Mouse (Mus musculus): ENCODE measurements at regions not wholly inside any gene's neighbourhood (a gene's known extent, or its start where the extent isn't known, plus 50 kb on each side); places are given as distances from the start of the nearest gene placed in this dataset.
"Not testable (repeated sequence)": the region's sequence is repeated elsewhere in the genome, so short reads cannot be mapped to it uniquely, and the experiment has no call there.

GRCm38 (mm10) chr6:109193603-109194002 lies 365.2 kb downstream of the Edem1 start:
- no peak for TF ChIP-seq POLR2A (IDR thresholded peaks at IDR 0.05; ENCODE audit: control insufficient read depth, extremely low read depth, insufficient read depth, low read length, poor library complexity)
- TF ChIP-seq CTCF (IDR thresholded peaks at IDR 0.05; ENCODE audit: borderline replicate concordance, control insufficient read depth, extremely low read depth, insufficient read depth, low read length, poor library complexity): no peak
- Histone ChIP-seq H3K4me1 (replicated peaks; ENCODE audit: control insufficient read depth, insufficient read depth, low read length) (no peaks in the 10 kb centered on the region), H3K27ac (ENCODE audit: control insufficient read depth, insufficient read depth, low read length) (no peak overlapping the region), H3K4me3 (ENCODE audit: control insufficient read depth, insufficient read depth, low read length) (no peak overlapping the region), H3K36me3 (ENCODE audit: control insufficient read depth, insufficient read depth, low read length) (no peaks in the 10 kb centered on the region), H3K27me3 (ENCODE audit: control insufficient read depth, insufficient read depth, low read length) (no peaks in the 10 kb centered on the region)
- WGBS: 87% methylated on average over 3 of the region's 3 CpGs
- no peak for DNase-seq

GRCm38 (mm10) chr6:109209699-109210098 lies 381.3 kb downstream of the Edem1 start:
- TF ChIP-seq POLR2A (IDR thresholded peaks at IDR 0.05; ENCODE audit: control insufficient read depth, extremely low read depth, insufficient read depth, low read length, poor library complexity): no peak
- Histone ChIP-seq H3K36me3 (ENCODE audit: control insufficient read depth, insufficient read depth, low read length) (no peaks in the 10 kb centered on the region), H3K27me3 (ENCODE audit: control insufficient read depth, insufficient read depth, low read length) (no peaks in the 10 kb centered on the region), H3K27ac (ENCODE audit: control insufficient read depth, insufficient read depth, low read length) (no peak overlapping the region), H3K4me1 (replicated peaks; ENCODE audit: control insufficient read depth, insufficient read depth, low read length) (no peaks in the 10 kb centered on the region), H3K4me3 (ENCODE audit: control insufficient read depth, insufficient read depth, low read length) (no peak overlapping the region)
- no peak for DNase-seq
- WGBS: 51% methylated on average over 2 of the region's 2 CpGs

- Histone ChIP-seq H3K4me3 (ENCODE audit: control insufficient read depth, insufficient read depth, low read length) (no peak overlapping the region), H3K27ac (ENCODE audit: control insufficient read depth, insufficient read depth, low read length) (no peak overlapping the region), H3K27me3 (ENCODE audit: control insufficient read depth, insufficient read depth, low read length) (no peaks in the 10 kb centered on the region), H3K36me3 (ENCODE audit: control insufficient read depth, insufficient read depth, low read length) (no peaks in the 10 kb centered on the region), H3K4me1 (replicated peaks; ENCODE audit: control insufficient read depth, insufficient read depth, low read length) (no peaks in the 10 kb centered on the region)
- 98% methylated on average over 6 of the region's 6 CpGs for WGBS
- DNase-seq: no peak
- TF ChIP-seq CTCF (IDR thresholded peaks at IDR 0.05; ENCODE audit: borderline replicate concordance, control insufficient read depth, extremely low read depth, insufficient read depth, low read length, poor library complexity): no peak
- no peak for TF ChIP-seq POLR2A (IDR thresholded peaks at IDR 0.05; ENCODE audit: control insufficient read depth, extremely low read depth, insufficient read depth, low read length, poor library complexity)
Measured at GRCm38 (mm10) chr6:109230391-109230790, 401.9 kb downstream of the Edem1 start.

- Histone ChIP-seq H3K27ac (ENCODE audit: control insufficient read depth, insufficient read depth, low read length) (no peak overlapping the region), H3K36me3 (ENCODE audit: control insufficient read depth, insufficient read depth, low read length) (no peaks in the 10 kb centered on the region), H3K27me3 (ENCODE audit: control insufficient read depth, insufficient read depth, low read length) (no peaks in the 10 kb centered on the region), H3K4me3 (ENCODE audit: control insufficient read depth, insufficient read depth, low read length) (no peak overlapping the region), H3K4me1 (replicated peaks; ENCODE audit: control insufficient read depth, insufficient read depth, low read length) (no peaks in the 10 kb centered on the region)
- WGBS: 87% methylated on average over 3 of the region's 3 CpGs
- no peak for TF ChIP-seq CTCF (IDR thresholded peaks at IDR 0.05; ENCODE audit: borderline replicate concordance, control insufficient read depth, extremely low read depth, insufficient read depth, low read length, poor library complexity)
- TF ChIP-seq POLR2A (IDR thresholded peaks at IDR 0.05; ENCODE audit: control insufficient read depth, extremely low read depth, insufficient read depth, low read length, poor library complexity): no peak
- DNase-seq: no peak
Measured at GRCm38 (mm10) chr6:109233426-109233825, 405.0 kb downstream of the Edem1 start.

- WGBS: 79% methylated on average over 2 of the region's 2 CpGs
- Histone ChIP-seq H3K27me3 (ENCODE audit: control insufficient read depth, insufficient read depth, low read length) (no peaks in the 10 kb centered on the region), H3K4me3 (ENCODE audit: control insufficient read depth, insufficient read depth, low read length) (no peak overlapping the region), H3K36me3 (ENCODE audit: control insufficient read depth, insufficient read depth, low read length) (no peaks in the 10 kb centered on the region), H3K27ac (ENCODE audit: control insufficient read depth, insufficient read depth, low read length) (no peak overlapping the region), H3K4me1 (replicated peaks; ENCODE audit: control insufficient read depth, insufficient read depth, low read length) (no peaks in the 10 kb centered on the region)
- TF ChIP-seq CTCF (IDR thresholded peaks at IDR 0.05; ENCODE audit: borderline replicate concordance, control insufficient read depth, extremely low read depth, insufficient read depth, low read length, poor library complexity) (no peak), POLR2A (IDR thresholded peaks at IDR 0.05; ENCODE audit: control insufficient read depth, extremely low read depth, insufficient read depth, low read length, poor library complexity) (no peak)
- DNase-seq: no peak
Measured at GRCm38 (mm10) chr6:109245666-109246065, 417.2 kb downstream of the Edem1 start.

GRCm38 (mm10) chr6:109246510-109246909 lies 418.1 kb downstream of the Edem1 start:
- WGBS: 60% methylated on average over 2 of the region's 2 CpGs
- DNase-seq; H3K36me3 ChIP-seq (ENCODE audit: control insufficient read depth, insufficient read depth, low read length); H3K4me3 ChIP-seq (ENCODE audit: control insufficient read depth, insufficient read depth, low read length); H3K27ac ChIP-seq (ENCODE audit: control insufficient read depth, insufficient read depth, low read length); H3K4me1 ChIP-seq (replicated peaks; ENCODE audit: control insufficient read depth, insufficient read depth, low read length); H3K27me3 ChIP-seq (ENCODE audit: control insufficient read depth, insufficient read depth, low read length): not testable (repeated sequence)
